Mouse (Mus musculus) MEL (cell line): ENCODE data around the gene Glp2r. TPM values are rescaled to one million over a fixed set of nuclear protein-coding genes. Genes with fewer than 3 reads are reported as not detected.

Experiments used
- DNase-seq: peaks from one replicate; pipeline ENCODE4 v3.0.0; 2011; ENCODE audit warnings: low read depth, low spot score
- H3K27ac ChIP-seq: 2 replicates; pipeline ENCODE4 v1.5.1; 2012; ENCODE audit warnings: low read depth, mild to moderate bottlenecking, control low read depth, low read length, moderate library complexity; ENCODE audit not compliant: control insufficient read depth
- H3K27me3 ChIP-seq, 2 experiments: fragments of 150-350 bp in 1 of 2; sonication (generic) in 1 of 2; 2 replicates each; pipeline ENCODE4 v1.6.1; 2012; ENCODE audit warnings: low read length in 2 of 2, mild to moderate bottlenecking in 2 of 2, improper control_type of control experiment in 1 of 2, moderate library complexity in 1 of 2; ENCODE audit not compliant: insufficient read depth in 2 of 2, control insufficient read depth in 1 of 2
- H3K36me3 ChIP-seq, 2 experiments: 2 replicates each; pipeline ENCODE4 v1.6.1; 2012 to 2014; ENCODE audit warnings: low read length in 2 of 2, improper control_type of control experiment in 1 of 2, inconsistent platforms in 1 of 2, mild to moderate bottlenecking in 1 of 2; ENCODE audit not compliant: insufficient read depth in 2 of 2, control insufficient read depth in 1 of 2
- H3K4me1 ChIP-seq, 2 experiments: fragments of 150-350 bp in 1 of 2; sonication (generic) in 1 of 2; 2 replicates each; pipeline ENCODE4 v1.6.1; 2012; ENCODE audit warnings: low read length in 2 of 2, improper control_type of control experiment in 1 of 2, mild to moderate bottlenecking in 1 of 2; ENCODE audit not compliant: insufficient read depth in 2 of 2, control insufficient read depth in 1 of 2
- H3K4me3 ChIP-seq, 2 experiments: fragments of 150-350 bp in 1 of 2; sonication (generic) in 1 of 2; 2 replicates each; pipeline ENCODE4 v1.5.1; 2012; ENCODE audit warnings: low read depth in 2 of 2, low read length in 2 of 2, mild to moderate bottlenecking in 2 of 2, moderate library complexity in 2 of 2, control low read depth in 1 of 2, improper control_type of control experiment in 1 of 2; ENCODE audit not compliant: control insufficient read depth in 1 of 2, insufficient read depth in 1 of 2
- H3K79me2 ChIP-seq: 2 replicates; pipeline ENCODE4 v1.6.1; 2012; ENCODE audit warnings: mild to moderate bottlenecking, low read length, moderate library complexity; ENCODE audit not compliant: control insufficient read depth, poor library complexity, insufficient read depth
- H3K9ac ChIP-seq: 2 replicates; pipeline ENCODE4 v1.6.1; 2012; ENCODE audit warnings: low read depth, mild to moderate bottlenecking, control low read depth, low read length, moderate library complexity; ENCODE audit not compliant: control insufficient read depth, poor library complexity, severe bottlenecking
- H3K9me3 ChIP-seq: fragments of 150-350 bp; sonication (generic); replicated peaks from 2 replicates; pipeline ENCODE4 v1.6.1; 2012; ENCODE audit warnings: mild to moderate bottlenecking, low read length, improper control_type of control experiment, moderate library complexity; ENCODE audit not compliant: insufficient read depth
- CTCF ChIP-seq, 3 experiments: IDR thresholded peaks in 2 of 3; conservative IDR thresholded peaks in 1 of 3; 2 replicates each; pipeline ENCODE4 v1.5.1; 2011 to 2012; ENCODE audit warnings: low read length in 3 of 3, low read depth in 2 of 3, mild to moderate bottlenecking in 2 of 3, improper control_type of control experiment in 1 of 3, inconsistent platforms in 1 of 3, mixed read lengths in 1 of 3, moderate library complexity in 1 of 3; ENCODE audit not compliant: control insufficient read depth in 1 of 3, insufficient read depth in 1 of 3, poor library complexity in 1 of 3, severe bottlenecking in 1 of 3
- ELF1 ChIP-seq: IDR thresholded peaks from 2 replicates; pipeline ENCODE4 v1.6.1; 2014; ENCODE audit warnings: low read depth, mild to moderate bottlenecking, inconsistent platforms, low read length, improper control_type of control experiment, moderate library complexity
- EP300 ChIP-seq, 2 experiments: IDR thresholded peaks; 2 replicates each; pipeline ENCODE4 v1.6.1; 2011; ENCODE audit warnings: improper control_type of control experiment in 2 of 2, low read length in 2 of 2, low read depth in 1 of 2, mild to moderate bottlenecking in 1 of 2
- ETS1 ChIP-seq: IDR thresholded peaks from 2 replicates; pipeline ENCODE4 v1.6.1; 2012; ENCODE audit warnings: low read depth, mild to moderate bottlenecking, inconsistent platforms, low read length, improper control_type of control experiment, moderate library complexity
- GABPA ChIP-seq: IDR thresholded peaks from 2 replicates; pipeline ENCODE4 v1.6.1; 2012; ENCODE audit warnings: low read depth, mild to moderate bottlenecking, inconsistent platforms, low read length, improper control_type of control experiment, moderate library complexity
- MAX ChIP-seq: IDR thresholded peaks from 2 replicates; pipeline ENCODE4 v1.6.1; 2011; ENCODE audit warnings: low read length, improper control_type of control experiment
- MEF2A ChIP-seq: IDR thresholded peaks from 2 replicates; pipeline ENCODE4 v1.6.1; 2014; ENCODE audit warnings: low read depth, mild to moderate bottlenecking, inconsistent platforms, low read length, improper control_type of control experiment; ENCODE audit not compliant: poor library complexity, insufficient replicate concordance, severe bottlenecking; ENCODE audit errors: extremely low read depth
- MXI1 ChIP-seq: IDR thresholded peaks from 2 replicates; pipeline ENCODE4 v1.6.1; 2011; ENCODE audit warnings: mild to moderate bottlenecking, low read depth, low read length, improper control_type of control experiment
- MYB ChIP-seq: IDR thresholded peaks from 2 replicates; pipeline ENCODE4 v1.6.1; 2011; ENCODE audit warnings: mild to moderate bottlenecking, low read depth, low read length, improper control_type of control experiment
- MYC ChIP-seq: IDR thresholded peaks from 2 replicates; pipeline ENCODE4 v1.6.1; 2011; ENCODE audit warnings: low read depth, mild to moderate bottlenecking, low read length, improper control_type of control experiment, moderate library complexity
- NRF1 ChIP-seq: IDR thresholded peaks from 2 replicates; pipeline ENCODE4 v1.6.1; 2014; ENCODE audit warnings: low read depth, mild to moderate bottlenecking, inconsistent platforms, low read length, improper control_type of control experiment, moderate library complexity; ENCODE audit not compliant: poor library complexity, insufficient read depth, severe bottlenecking
- RCOR1 ChIP-seq: IDR thresholded peaks from 2 replicates; pipeline ENCODE4 v1.6.1; 2012; ENCODE audit warnings: low read depth, mild to moderate bottlenecking, inconsistent platforms, low read length, improper control_type of control experiment
- SIN3A ChIP-seq: IDR thresholded peaks from 2 replicates; pipeline ENCODE4 v1.6.1; 2012; ENCODE audit warnings: low read length, improper control_type of control experiment, inconsistent platforms
- SMC3 ChIP-seq: IDR thresholded peaks from 2 replicates; pipeline ENCODE4 v1.6.1; 2011; ENCODE audit warnings: low read depth, low read length, improper control_type of control experiment
- TCF12 ChIP-seq: IDR thresholded peaks from 2 replicates; pipeline ENCODE4 v1.6.1; 2014; ENCODE audit warnings: low read depth, mild to moderate bottlenecking, inconsistent platforms, low read length, improper control_type of control experiment, moderate library complexity
- UBTF ChIP-seq: IDR thresholded peaks from 2 replicates; pipeline ENCODE4 v1.6.1; 2012; ENCODE audit warnings: low read depth, mild to moderate bottlenecking, inconsistent platforms, low read length, improper control_type of control experiment, moderate library complexity, borderline replicate concordance; ENCODE audit not compliant: insufficient read depth
- ZC3H11A ChIP-seq: IDR thresholded peaks from 2 replicates; pipeline ENCODE4 v1.6.1; 2012; ENCODE audit warnings: low read depth, mild to moderate bottlenecking, inconsistent platforms, low read length, improper control_type of control experiment
- ZNF384 ChIP-seq: IDR thresholded peaks from 2 replicates; pipeline ENCODE4 v1.6.1; 2012; ENCODE audit warnings: low read depth, mild to moderate bottlenecking, inconsistent platforms, low read length, improper control_type of control experiment
- polyA plus RNA-seq, 2 experiments: library from polyadenylated mRNA; stranded (reverse) in 1 of 2; unstranded in 1 of 2; fragments of >175 nt in 1 of 2; fragments of >200 nt in 1 of 2; gene quantifications; 2 replicates each; pipeline versions ENCODE4 v1.2.1 to v1.2.4; 2012; ENCODE audit warnings: low replicate concordance in 2 of 2, low read depth in 1 of 2; ENCODE audit not compliant: insufficient read length in 2 of 2, insufficient read depth in 1 of 2, missing spikeins in 1 of 2
- total RNA-seq: library from RNA; depleted of rRNA; stranded (reverse); fragments of 300-350 nt; gene quantifications from 2 replicates; pipeline ENCODE4 v1.2.3, GENCODE M21; 2012

Gene Glp2r
- total and polyA plus RNA-seq, 3 experiments: not detected

DNA sequence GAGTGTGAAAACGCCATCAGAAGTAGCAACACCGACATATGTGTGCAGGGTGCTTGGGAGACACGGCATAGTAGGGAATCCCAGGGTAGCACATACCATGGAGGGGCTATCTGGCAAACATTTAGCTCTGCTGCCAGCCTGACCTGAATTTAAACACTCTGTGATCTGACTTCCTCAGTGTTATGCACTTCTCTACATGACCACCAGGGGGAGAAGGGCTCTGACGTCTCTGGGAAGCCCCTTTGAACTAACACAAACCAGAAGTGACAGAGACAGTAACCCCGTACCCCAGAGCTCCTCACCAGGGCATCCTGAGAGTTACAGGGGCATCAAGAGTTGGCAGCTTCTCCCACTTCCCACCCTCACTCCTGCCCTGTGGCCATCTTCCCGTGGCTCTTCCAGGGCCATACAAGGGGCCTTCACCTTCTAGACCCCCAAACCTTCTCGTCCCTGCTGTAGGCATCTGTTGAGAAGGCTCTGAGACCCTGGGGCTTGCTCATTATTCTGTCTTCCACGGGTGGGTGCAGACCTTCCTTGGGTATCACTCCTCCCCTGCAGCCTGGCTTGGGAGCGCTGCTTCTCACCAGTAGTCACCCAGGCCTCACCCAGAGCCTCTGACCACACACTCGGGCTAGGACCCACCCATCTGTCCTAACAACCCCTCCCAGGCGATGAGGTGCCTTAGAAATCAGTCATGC lies 113.1 kb downstream of the Glp2r start:
- Histone ChIP-seq H3K4me1 (no peaks in the 10 kb centered on the region), H3K9ac (no peak overlapping the region), H3K9me3 (no peaks in the 10 kb centered on the region), H3K27ac (no peak overlapping the region), H3K27me3 (no peaks in the 10 kb centered on the region), H3K79me2 (no peaks in the 10 kb centered on the region), H3K4me3 (no peak overlapping the region), H3K36me3 (no peaks in the 10 kb centered on the region)
- TF ChIP-seq ELF1: no peak
- TF ChIP-seq MEF2A: no peak
- TF ChIP-seq ZC3H11A: no peak
- no peak for TF ChIP-seq MYC
- no peak for TF ChIP-seq MAX
- no peak for TF ChIP-seq RCOR1
- TF ChIP-seq ZNF384: no peak
- TF ChIP-seq CTCF (IDR thresholded peaks at IDR 0.05 in 2 of 3, conservative IDR thresholded peaks at IDR 0.05 in 1 of 3; ENCODE audit: control insufficient read depth in 1 of 3, insufficient read depth in 1 of 3, low read depth in 2 of 3, low read length in 3 of 3, poor library complexity in 1 of 3, severe bottlenecking in 1 of 3): peak; percentile 18 to 44 (median 34); a peak in 4 of 6 replicates
- DNase-seq: peak; percentile 22

DNA sequence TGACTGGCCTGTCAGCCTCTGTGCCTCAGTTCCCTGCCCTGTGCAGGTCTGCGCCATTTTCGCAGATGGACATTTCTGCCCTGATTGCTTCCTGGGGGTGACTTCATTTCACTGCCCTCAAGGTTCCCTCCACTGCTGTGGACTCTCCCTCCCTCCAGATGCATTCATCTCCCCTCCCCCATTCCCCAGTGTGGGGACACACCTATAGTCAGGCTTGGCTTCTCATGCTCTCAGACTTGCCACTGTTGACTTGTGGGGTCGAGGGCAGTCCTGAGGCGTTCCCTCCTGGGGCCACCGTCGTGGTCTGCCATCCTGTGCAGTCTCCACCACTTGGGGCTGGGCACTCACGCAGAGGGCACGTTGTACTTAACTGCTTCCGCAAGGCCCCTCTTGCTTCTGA lies 114.1 kb downstream of the Glp2r start:
- Histone ChIP-seq H3K36me3 (no peaks in the 10 kb centered on the region), H3K9me3 (no peaks in the 10 kb centered on the region), H3K9ac (no peak overlapping the region), H3K27me3 (no peaks in the 10 kb centered on the region), H3K27ac (no peak overlapping the region), H3K79me2 (no peaks in the 10 kb centered on the region), H3K4me3 (no peak overlapping the region), H3K4me1 (no peaks in the 10 kb centered on the region)
- no peak for DNase-seq
- TF ChIP-seq MAX (no peak), TCF12 (no peak), EP300 (IDR thresholded peaks at IDR 0.05; ENCODE audit: low read depth in 1 of 2, low read length in 2 of 2) (no peak), MYC (no peak), GABPA (no peak), UBTF (no peak), MEF2A (no peak), ETS1 (no peak), SMC3 (no peak), RCOR1 (no peak), MYB (no peak), SIN3A (no peak), MXI1 (no peak), NRF1 (no peak), ZNF384 (no peak)
